Mouse (Mus musculus): ENCODE results near the gene Gm20865. TPM values are rescaled to one million over a fixed set of nuclear protein-coding genes. Genes with fewer than 3 reads are reported as not detected.
"Not testable (repeated sequence)": the region's sequence is repeated elsewhere in the genome, so short reads cannot be mapped to it uniquely, and the experiment has no call there.

Gene Gm20865
- polyA plus RNA-seq (2014; fragmentation: Nextera tagmentation; extraction: Ambion mirVana): not detected in 2 replicates

DNA sequence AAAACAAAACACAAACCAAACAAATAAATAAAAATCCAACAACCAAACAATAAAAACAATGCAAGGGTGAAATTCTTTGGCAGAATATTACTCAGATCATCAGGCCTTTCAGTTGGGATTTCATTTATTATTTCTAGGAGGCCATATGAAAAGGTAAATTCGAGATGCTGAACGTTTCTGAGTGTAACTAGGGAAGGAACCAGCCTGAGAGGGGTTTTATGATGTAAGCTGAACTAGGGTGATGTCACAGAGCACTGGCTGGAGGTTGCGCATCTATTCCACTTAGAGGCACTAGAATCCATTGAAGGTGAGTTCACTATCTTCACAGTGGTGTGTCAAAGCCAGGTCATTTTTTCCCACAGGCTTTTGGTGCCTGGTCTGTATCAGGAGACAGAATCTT is at the start of gene Gm20865:
Gene Gm20865, plus strand, starts transcription at position 301 of the 400 bp plus-strand sequence.
- not testable (repeated sequence) for H3K36me3 ChIP-seq (ENCODE audit: control insufficient read depth, insufficient read depth, low read length); H3K9ac ChIP-seq (ENCODE audit: low read length); H3K4me3 ChIP-seq (ENCODE audit: low read depth, low read length); DNase-seq (ENCODE audit: low spot score); H3K9me3 ChIP-seq (ENCODE audit: control insufficient read depth, low read length); H3K4me1 ChIP-seq (ENCODE audit: control insufficient read depth, insufficient read depth, low read length); H3K27me3 ChIP-seq (ENCODE audit: control insufficient read depth, insufficient read depth, low read length); ATAC-seq (ENCODE audit: insufficient read depth, low FRiP score, low TSS enrichment); H3K4me2 ChIP-seq (ENCODE audit: low read depth); H3K27ac ChIP-seq (ENCODE audit: low read depth, low read length)
- no CpG with 5 or more reads among the region's 3 CpGs for WGBS

Other genes with a start within 250 kb of the Gm20865 start
- gene Gm29866, start 247.9 kb upstream of the Gm20865 start, polyA plus RNA-seq (2014; fragmentation: Nextera tagmentation; extraction: Ambion mirVana): not detected in 2 replicates
- not detected in 2 replicates for gene Gm20909, start 77.0 kb upstream of the Gm20865 start, polyA plus RNA-seq (2014; fragmentation: Nextera tagmentation; extraction: Ambion mirVana)

All from neural tube, embryonic 11.5 days (tissue).